7 mouse cellular contexts compared by ENCODE assay signal in genomic region chr9:48447783-48448209, GRCm38 (mm10). TPM values are rescaled to one million over a fixed set of nuclear protein-coding genes. Genes with fewer than 3 reads are reported as not detected.
DNase-seq lines count a peak whose midpoint lies in the region; ATAC-seq and TF ChIP-seq lines count a peak whose summit lies in the region.

No protein-coding gene starts in this region.

- no peaks in the 10 kb centered on the region for H3K9me3 ChIP-seq in kidney, embryonic 14.5 days (ENCODE audit: control insufficient read depth, low read length)
- no peaks in the 10 kb centered on the region for H3K9me3 ChIP-seq in G1E (replicated peaks)

- no peak for TF ChIP-seq POLR2A in liver, adult 2 months (IDR thresholded peaks at IDR 0.05; ENCODE audit: extremely low read depth, insufficient read depth, low read length)
- TF ChIP-seq POLR2A in small intestine, adult 2 months (IDR thresholded peaks at IDR 0.05; ENCODE audit: low read depth, low read length), result no peak

- no peaks in the 10 kb centered on the region for H3K79me2 ChIP-seq in liver, adult 2 months (ENCODE audit: control insufficient read depth, insufficient read depth, low read length)

- no peaks in the 10 kb centered on the region for H3K36me3 ChIP-seq in kidney, embryonic 14.5 days (ENCODE audit: control insufficient read depth, insufficient read depth, low read length)
- H3K36me3 ChIP-seq in G1E (replicated peaks), result no peaks in the 10 kb centered on the region
- no peaks in the 10 kb centered on the region for H3K36me3 ChIP-seq in liver, adult 2 months (ENCODE audit: control insufficient read depth, insufficient read depth, low read length)
- H3K36me3 ChIP-seq in small intestine, adult 2 months (ENCODE audit: control insufficient read depth, insufficient read depth, low read length), result no peaks in the 10 kb centered on the region

- DNase-seq in kidney, postnatal 14 days, result peak; percentile 25
- no peak for DNase-seq in G1E (ENCODE audit: low spot score)
- DNase-seq in c-Kit-negative CD71-positive TER-119-positive erythroid progenitor cells, embryonic 14.5 days (ENCODE audit: low read depth, low spot score), result peak; percentile 32
- DNase-seq in liver, adult 2 months (ENCODE audit: extremely low read depth, low read depth, low spot score), result peak; percentile 39
- no peak for DNase-seq in left cerebral cortex, adult 11 months (ENCODE audit: low spot score)

- no peak overlapping the region for H3K27ac ChIP-seq in kidney, embryonic 14.5 days (ENCODE audit: low read depth, low read length)
- H3K27ac ChIP-seq in liver, adult 2 months (replicated peaks; ENCODE audit: insufficient read depth, low read depth, low read length), result no peak overlapping the region
- no peak overlapping the region for H3K27ac ChIP-seq in small intestine, adult 2 months (ENCODE audit: insufficient read depth, low read depth, low read length)

- no peak overlapping the region for H3K4me2 ChIP-seq in kidney, embryonic 14.5 days (replicated peaks; ENCODE audit: low read depth, low read length)

- no peak overlapping the region for H3K9ac ChIP-seq in kidney, embryonic 14.5 days (ENCODE audit: low read depth, low read length)
- no peak overlapping the region for H3K9ac ChIP-seq in liver, adult 2 months (ENCODE audit: low read depth, low read length)

- no peak for ATAC-seq in kidney, embryonic 14.5 days (ENCODE audit: low FRiP score, low TSS enrichment)
- no peak for ATAC-seq in G1E (ENCODE audit: extremely low read depth, insufficient number of reproducible peaks, low FRiP score, poor library complexity, severe bottlenecking)

- 42% methylated on average over 5 of the region's 5 CpGs for WGBS in kidney, embryonic 14.5 days
- WGBS in liver, adult 2 months, result 19% methylated on average over 5 of the region's 5 CpGs
- WGBS in small intestine, adult 2 months, result 28% methylated on average over 5 of the region's 5 CpGs

- H3K4me3 ChIP-seq in kidney, embryonic 14.5 days (ENCODE audit: low read length), result no peak overlapping the region
- no peak overlapping the region for H3K4me3 ChIP-seq in G1E (ENCODE audit: low read depth, low read length)
- H3K4me3 ChIP-seq in liver, adult 2 months (ENCODE audit: insufficient read depth, low read depth, low read length), result no peak overlapping the region
- H3K4me3 ChIP-seq in small intestine, adult 2 months (ENCODE audit: low read depth, low read length), result no peak overlapping the region

- peak; percentile 37; the same call in 1 of the 2 replicates for TF ChIP-seq CTCF in G1E (IDR thresholded peaks at IDR 0.05; ENCODE audit: low read depth, low read length)
- peak; percentile 7; the same call in 1 of the 2 replicates for TF ChIP-seq CTCF in liver, adult 2 months (IDR thresholded peaks at IDR 0.05; ENCODE audit: low read depth, low read length)
- TF ChIP-seq CTCF in small intestine, adult 2 months (IDR thresholded peaks at IDR 0.05; ENCODE audit: extremely low read depth, insufficient read length, insufficient replicate concordance, low read depth, low read length), result peak; percentile 56; the same call in 1 of the 2 replicates

- no peaks in the 10 kb centered on the region for H3K4me1 ChIP-seq in kidney, embryonic 14.5 days (ENCODE audit: control insufficient read depth, insufficient read depth, low read length)
- peaks cover 4% of the 10 kb centered on the region; the same call in 1 of the 2 replicates for H3K4me1 ChIP-seq in G1E (ENCODE audit: insufficient read depth, low read depth, low read length)
- no peaks in the 10 kb centered on the region for H3K4me1 ChIP-seq in liver, adult 2 months (ENCODE audit: control insufficient read depth, insufficient read depth, low read length)
- no peaks in the 10 kb centered on the region; the same call in 1 of the 2 replicates for H3K4me1 ChIP-seq in small intestine, adult 2 months (ENCODE audit: control insufficient read depth, insufficient read depth, insufficient read length, low read length)

- H3K27me3 ChIP-seq in kidney, embryonic 14.5 days (ENCODE audit: control insufficient read depth, insufficient read depth, low read length), result no peaks in the 10 kb centered on the region
- H3K27me3 ChIP-seq in G1E (ENCODE audit: insufficient read depth, low read length), result peaks cover 14% of the 10 kb centered on the region
- no peaks in the 10 kb centered on the region for H3K27me3 ChIP-seq in liver, adult 2 months (ENCODE audit: control insufficient read depth, insufficient read depth, low read length)
- H3K27me3 ChIP-seq in small intestine, adult 2 months (ENCODE audit: control insufficient read depth, insufficient read depth, low read length), result no peaks in the 10 kb centered on the region

RNA-seq across cellular contexts. Expression of gene Rexo2, which starts 32.6 kb away (rescaled TPM):
- 88.6 and 99.8 TPM in 2 replicates for polyA plus RNA-seq in kidney, embryonic 14.5 days (2014; fragmentation: Nextera tagmentation; extraction: Ambion mirVana)
- total RNA-seq in G1E (2014; fragmentation: Nextera tagmentation) (259 and 329 TPM in 2 replicates), G1E (2017) (278 and 280 TPM in 2 replicates)
- polyA plus RNA-seq in G1E (2012), result 226 and 248 TPM in 2 replicates
- 45.2 and 49.6 TPM in 2 replicates for total RNA-seq in liver, adult 2 months (2014; rRNA removed)
- 90.7 and 101 TPM in 2 replicates for polyA plus RNA-seq in liver, adult 2 months (2012; rRNA removed)
- polyA plus RNA-seq in small intestine, adult 2 months (2012; rRNA removed), result 18.0 and 26.4 TPM in 2 replicates

RNA-seq across cellular contexts. Expression of gene Rbm7, which starts 47.3 kb away (rescaled TPM):
- 129 and 132 TPM in 2 replicates for polyA plus RNA-seq in kidney, embryonic 14.5 days (2014; fragmentation: Nextera tagmentation; extraction: Ambion mirVana)
- 115 and 118 TPM in 2 replicates for total RNA-seq in G1E (2014; fragmentation: Nextera tagmentation)
- 154 and 155 TPM in 2 replicates for total RNA-seq in G1E (2017)
- polyA plus RNA-seq in G1E (2012), result 42.1 and 58.6 TPM in 2 replicates
- 53.0 and 57.7 TPM in 2 replicates for total RNA-seq in liver, adult 2 months (2014; rRNA removed)
- 15.1 and 17.9 TPM in 2 replicates for polyA plus RNA-seq in liver, adult 2 months (2012; rRNA removed)
- 10.0 and 10.4 TPM in 2 replicates for polyA plus RNA-seq in small intestine, adult 2 months (2012; rRNA removed)

RNA-seq across cellular contexts. Expression of gene Gm5617, which starts 47.4 kb away (rescaled TPM):
- 41.3 and 45.1 TPM in 2 replicates for polyA plus RNA-seq in kidney, embryonic 14.5 days (2014; fragmentation: Nextera tagmentation; extraction: Ambion mirVana)
- total RNA-seq in G1E (2014; fragmentation: Nextera tagmentation) (90.9 and 98.0 TPM in 2 replicates), G1E (2017) (39.2 and 44.0 TPM in 2 replicates)
- polyA plus RNA-seq in G1E (2012), result 94.6 and 96.1 TPM in 2 replicates
- total RNA-seq in liver, adult 2 months (2014; rRNA removed), result 26.2 and 29.4 TPM in 2 replicates
- polyA plus RNA-seq in liver, adult 2 months (2012; rRNA removed), result 70.8 and 82.8 TPM in 2 replicates
- 38.3 and 68.0 TPM in 2 replicates for polyA plus RNA-seq in small intestine, adult 2 months (2012; rRNA removed)

Comparison
In these comparisons a context has a peak if more than half of its experiments do, and no peak if none do; other contexts are left out.
1. DNase-seq: peak in kidney, postnatal 14 days (single experiment), c-Kit-negative CD71-positive TER-119-positive erythroid progenitor cells, embryonic 14.5 days (single experiment) and liver, adult 2 months (single experiment); none in G1E (single experiment) and left cerebral cortex, adult 11 months (single experiment).
2. Peak in every context shown above with its lines, with median percentiles within 50 percentile points of each other: CTCF ChIP-seq.